Mouse (Mus musculus): ENCODE measurements around the gene Papss2.

Gene Papss2

DNA sequence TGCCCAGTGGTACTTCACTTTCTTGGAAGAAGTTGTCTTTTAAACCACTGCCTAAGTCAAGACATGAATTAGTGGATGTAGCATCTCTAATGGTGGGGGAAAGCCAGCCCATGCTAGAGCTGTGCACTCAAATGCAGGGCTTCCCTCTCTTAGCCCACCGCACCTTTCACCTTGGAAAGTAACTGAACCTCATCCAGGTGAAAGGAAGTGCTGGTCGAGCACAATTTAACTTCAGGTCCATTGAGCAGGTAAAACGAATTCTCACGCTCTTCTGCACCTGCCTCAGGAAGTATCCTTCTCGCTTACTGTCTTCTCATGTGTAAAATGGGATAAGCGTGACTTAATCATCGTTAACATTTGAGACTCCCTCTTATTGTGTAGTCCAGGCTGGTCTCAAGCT, 3.4 kb downstream of the Papss2 start:
- DNase-seq (ENCODE audit: low read depth in 2 of 2, low spot score in 2 of 2): no peak

- DNase-seq (ENCODE audit: low read depth in 2 of 2, low spot score in 2 of 2): no peak
These were observed 3.8 kb downstream of the Papss2 start for GRCm38 (mm10) chr19:32599436-32599835.

DNA sequence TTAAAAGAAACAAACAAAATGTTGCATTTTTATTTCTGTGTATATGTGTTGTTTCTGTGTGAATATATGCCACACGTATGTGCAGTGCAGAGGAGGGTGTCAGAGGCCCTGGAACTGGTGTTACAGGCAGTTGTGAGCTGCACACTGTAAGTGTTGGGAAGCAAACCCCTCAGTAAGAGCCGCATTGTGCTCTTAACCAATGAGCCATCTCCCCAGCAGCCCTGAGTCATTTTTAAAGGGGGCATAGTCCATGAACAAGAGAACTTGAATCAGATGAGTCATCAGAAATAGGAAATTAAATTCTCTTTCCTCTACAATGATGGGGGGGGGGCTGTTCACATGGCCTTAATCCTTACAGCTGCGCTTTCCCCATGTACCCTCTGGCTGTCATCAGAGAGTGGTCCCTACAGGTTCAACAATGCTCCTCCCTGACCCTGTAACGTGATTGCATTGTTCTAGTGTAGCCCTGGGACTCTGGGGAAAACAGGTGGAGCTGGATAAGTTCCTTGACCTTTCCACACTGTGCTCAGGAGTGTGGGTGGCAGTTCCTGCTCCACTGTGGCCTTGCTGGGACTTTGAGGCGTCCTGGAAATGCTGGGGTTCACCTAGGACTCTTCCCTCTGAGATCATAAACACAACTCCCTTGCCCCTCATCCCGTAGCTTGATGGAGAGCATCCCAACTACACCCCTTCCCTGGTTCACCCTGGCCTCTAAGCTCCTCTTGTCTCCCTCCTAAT, 5.6 kb downstream of the Papss2 start:
- no peak for DNase-seq (ENCODE audit: low read depth in 2 of 2, low spot score in 2 of 2)

GRCm38 (mm10) chr19:32603466-32603865, 7.9 kb downstream of the Papss2 start:
- DNase-seq (ENCODE audit: low read depth in 2 of 2, low spot score in 2 of 2): no peak

DNA sequence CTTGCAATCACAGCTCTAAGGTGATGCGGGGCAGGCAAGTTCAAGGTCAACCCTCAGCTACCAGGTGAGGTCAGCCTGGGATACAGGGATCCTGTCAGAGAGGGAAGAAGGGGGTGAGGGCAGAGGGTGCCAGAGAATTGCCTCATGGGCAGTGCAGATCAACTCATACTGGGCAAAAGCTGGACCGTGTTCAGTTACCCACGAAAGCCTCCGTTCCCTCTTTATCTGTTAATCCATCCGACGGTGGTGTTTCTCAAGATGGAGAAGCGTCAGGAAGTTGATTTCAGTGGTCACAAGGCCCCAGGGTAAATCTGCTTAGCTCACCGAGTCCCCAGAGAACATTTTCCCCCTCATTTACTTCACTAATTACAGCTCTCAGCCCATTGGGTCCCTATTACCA, 8.5 kb downstream of the Papss2 start:
- no peak for DNase-seq (ENCODE audit: low read depth in 2 of 2, low spot score in 2 of 2)

DNA sequence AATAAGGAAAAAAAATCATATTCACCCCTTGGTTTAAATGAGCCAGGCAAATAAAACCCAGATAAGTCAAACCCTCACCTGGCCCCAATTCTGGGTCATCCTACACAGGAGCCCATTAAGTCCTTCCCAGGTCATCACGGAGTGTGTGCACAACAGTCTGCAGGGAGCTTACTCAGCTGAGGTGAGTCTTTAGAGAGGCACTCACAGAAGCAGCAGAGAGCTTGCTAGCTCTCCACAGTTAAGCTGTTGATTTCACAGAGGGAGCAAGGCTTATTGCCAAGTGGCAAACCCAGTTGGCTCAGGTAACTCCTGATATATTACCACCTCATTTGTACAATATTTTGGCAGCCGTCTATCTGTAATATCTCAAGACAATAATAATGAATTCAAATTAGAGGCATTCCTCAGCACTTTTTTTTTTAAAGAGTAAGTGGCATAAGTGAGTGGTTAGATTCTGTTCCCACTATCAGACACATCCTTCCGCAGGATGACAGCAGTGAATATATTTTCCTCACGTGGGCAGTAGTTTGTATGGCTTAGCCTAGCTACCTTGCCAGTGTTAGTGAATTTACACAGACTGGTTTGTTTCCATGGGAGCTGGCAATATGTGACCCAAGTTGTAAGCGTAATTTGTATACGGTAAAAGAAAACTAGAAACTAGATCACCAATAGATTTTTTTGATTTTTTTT, 9.1 kb downstream of the Papss2 start:
- no peak for DNase-seq (ENCODE audit: low read depth in 2 of 2, low spot score in 2 of 2)

DNA sequence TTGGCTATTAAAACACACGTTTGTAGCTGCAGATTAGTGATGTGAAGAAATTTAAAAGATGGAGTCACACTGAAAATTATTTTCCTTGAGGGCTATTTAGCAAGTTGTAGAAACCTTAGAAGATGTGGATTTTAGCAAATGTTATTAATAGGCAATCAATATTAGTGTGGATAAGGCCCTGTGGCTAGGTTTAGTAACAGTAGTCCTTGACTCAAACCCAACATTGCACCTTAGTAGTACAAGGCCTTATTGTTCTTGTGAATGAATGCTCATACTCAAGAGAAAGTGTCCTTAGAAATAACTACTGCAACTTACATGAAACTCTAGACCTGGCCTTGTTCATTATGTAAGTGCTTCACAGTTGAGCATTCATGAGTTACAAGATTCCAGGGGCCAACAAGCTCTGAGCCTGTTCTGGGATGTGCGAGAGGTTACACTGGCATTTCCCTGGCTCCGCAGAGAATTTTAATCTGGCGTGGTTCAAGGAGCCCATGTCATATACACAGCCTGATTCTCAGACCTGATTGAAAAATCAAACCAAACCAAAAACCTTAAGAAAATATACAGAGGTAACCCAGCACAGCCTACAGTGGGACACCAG, 10.7 kb downstream of the Papss2 start:
- DNase-seq (ENCODE audit: low read depth in 2 of 2, low spot score in 2 of 2): no peak

DNA sequence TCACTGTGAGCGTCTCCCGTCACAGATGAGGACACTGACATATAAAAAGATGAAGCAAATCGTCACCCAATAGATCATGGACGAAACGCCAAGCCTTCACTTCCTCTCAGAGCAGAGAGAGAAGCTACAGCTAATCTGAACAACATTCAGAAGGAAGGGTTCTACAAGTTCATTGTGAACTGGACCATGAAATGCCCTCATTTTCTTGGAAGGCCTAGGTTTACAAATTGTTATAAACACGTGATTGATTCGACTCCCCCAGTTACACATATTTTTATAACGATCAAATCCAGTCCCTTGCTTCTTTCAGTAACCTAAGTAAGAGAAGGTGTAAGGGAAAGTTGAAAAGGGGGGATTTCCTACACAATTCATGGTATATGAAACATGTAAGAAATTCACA, 11.4 kb downstream of the Papss2 start:
- no peak for DNase-seq (ENCODE audit: low read depth in 2 of 2, low spot score in 2 of 2)

DNA sequence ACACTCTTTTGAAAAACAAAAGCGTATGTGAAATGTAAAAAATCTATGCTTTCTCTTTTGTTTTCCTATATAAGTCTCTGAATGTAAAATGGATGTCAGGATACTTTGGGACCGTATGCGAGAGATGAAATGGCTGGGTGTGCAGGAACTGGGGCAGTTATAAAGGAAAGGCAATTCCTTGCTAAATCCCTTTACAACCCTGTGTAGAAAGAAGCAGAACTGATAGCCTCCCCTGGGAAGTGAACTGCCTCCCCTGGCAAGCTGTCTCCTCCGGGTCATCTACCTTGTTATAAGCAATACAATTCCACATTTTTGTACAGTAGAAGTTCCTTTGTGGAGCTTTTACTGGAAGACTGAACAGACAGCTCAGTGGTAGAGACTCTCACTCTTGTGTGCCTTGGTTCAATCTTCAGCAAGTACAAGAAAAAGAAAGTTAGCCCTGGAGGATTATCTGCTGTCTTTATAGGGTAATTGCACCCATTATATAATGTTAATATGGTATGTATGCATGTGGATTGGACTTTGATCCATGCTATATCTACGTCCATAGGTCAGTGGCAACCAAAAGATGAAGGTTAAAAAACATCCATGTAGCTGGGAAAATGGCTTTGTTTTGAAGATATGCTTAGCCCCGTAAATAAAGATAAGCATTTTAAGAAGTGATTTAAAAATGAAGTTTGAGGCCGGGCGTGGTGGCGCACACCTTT, 15.9 kb downstream of the Papss2 start:
- DNase-seq (ENCODE audit: low read depth in 2 of 2, low spot score in 2 of 2): no peak

DNA sequence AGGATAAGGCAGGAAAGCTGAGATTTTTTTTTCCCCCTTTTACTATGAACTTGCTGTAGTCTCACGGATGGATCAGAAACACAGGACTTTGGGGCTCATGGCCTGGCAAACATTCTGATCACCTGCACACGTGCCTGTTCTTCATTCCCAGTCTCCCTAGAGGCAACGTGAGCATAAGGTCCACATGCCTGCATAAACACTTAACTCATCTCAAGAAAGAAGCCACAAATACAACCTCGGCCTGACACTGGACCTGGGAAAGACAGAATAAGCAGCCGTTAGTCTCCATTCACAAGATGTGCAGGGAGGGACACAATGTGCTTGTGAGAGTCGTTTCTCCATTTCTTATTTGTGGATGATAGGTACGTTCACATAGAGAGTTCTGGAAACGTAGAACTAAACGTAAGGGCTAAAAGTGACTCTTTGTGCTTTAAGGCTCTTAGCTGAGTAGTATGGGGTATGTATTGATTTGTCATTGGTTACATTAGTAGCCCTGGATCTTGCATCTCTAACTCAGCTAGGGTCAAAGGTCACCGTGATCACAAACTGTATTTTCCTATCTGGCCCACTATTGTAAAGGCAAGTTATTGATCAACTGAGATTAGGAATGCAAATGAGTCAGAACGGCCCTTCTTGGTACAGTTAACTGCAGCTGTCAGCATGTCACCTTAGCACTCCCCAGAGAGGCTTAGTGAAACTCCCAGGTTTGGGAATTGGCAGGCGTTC, 18.6 kb downstream of the Papss2 start:
- no peak for DNase-seq (ENCODE audit: low read depth in 2 of 2, low spot score in 2 of 2)

DNA sequence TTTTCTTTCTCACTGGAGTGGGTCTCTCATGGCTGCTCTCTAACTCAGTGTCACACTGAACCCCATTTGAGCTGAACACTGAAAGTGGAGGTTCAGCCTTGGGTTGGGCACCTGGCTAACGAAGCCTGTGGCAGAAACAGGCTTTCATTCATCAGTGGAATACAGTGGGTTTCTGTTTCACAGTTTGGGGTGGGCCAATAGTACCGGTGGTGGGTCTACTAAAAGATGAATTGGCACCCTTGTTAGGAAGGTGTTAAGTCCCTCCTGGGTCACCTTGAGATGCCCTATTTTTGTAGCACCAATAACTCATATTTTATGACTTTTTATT, 19.1 kb downstream of the Papss2 start:
- DNase-seq (ENCODE audit: low read depth in 2 of 2, low spot score in 2 of 2): no peak

DNA sequence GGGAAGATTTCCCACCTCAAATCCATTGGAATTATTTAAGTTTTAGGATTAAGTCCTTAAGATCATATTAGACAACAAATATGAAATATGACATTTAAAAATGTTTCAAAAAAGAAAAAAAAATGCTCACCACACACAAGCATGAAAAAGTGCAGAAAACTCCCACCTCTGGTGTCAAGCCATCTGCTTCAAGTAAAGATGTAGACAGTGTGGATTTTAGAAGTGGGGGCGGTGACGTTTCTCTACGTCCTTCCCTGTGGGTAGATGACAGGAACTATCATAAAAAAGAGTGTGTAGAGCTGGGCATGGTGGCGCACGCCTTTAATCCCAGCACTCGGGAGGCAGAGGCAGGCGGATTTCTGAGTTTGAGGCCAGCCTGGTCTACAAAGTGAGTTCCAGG, 21.1 kb downstream of the Papss2 start:
- no peak for DNase-seq (ENCODE audit: low read depth in 2 of 2, low spot score in 2 of 2)

DNA sequence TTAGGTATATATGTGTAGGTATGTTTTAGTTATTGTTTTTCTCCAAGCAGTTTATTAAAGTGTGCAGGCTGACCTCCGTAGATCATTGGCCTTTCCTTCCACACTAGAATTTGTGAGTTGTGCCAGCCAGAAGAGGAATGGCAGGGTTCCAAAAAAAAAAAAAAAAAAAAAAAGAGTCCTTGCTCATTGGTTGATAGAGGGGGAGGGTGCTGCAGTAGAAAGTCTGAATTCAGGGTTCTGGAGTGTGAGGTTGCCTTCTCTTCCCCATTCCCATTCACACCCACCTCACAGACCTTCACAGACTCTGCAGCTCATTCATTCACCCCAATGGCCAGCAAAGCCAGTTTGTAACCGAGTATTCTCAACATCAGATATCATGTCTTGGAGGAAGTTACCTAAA, 24.1 kb downstream of the Papss2 start:
- no peak for DNase-seq (ENCODE audit: low read depth in 2 of 2, low spot score in 2 of 2)

DNA sequence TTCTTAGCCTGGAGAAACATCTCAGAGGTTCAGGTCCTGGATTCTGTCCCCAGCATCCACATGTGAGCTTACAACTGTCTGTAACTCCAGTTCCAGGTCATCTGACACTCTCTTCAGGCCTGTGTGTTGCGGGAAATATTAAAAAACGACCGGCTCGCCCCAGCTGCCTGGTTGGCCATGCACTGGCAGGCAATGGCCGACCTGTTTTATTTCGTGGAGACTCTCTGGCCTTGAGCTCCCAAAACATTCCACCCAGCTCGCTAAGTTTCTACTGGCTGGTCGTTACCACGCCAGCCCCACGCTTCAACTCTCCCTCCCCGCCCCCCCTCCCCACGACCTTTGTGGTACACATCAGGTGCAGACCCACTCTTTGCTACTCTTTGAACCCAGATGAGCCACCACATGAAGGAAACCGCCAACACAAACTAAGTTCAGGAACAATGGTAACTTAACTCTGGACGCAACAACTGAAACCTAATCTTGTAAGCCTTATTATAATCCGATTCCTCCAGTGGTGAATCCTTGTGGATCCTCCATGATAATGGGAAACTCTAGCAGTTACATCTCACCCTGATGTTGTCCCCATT, 25.4 kb downstream of the Papss2 start:
- peak; percentile 2 to 46 for DNase-seq (ENCODE audit: low read depth in 2 of 2, low spot score in 2 of 2)

DNA sequence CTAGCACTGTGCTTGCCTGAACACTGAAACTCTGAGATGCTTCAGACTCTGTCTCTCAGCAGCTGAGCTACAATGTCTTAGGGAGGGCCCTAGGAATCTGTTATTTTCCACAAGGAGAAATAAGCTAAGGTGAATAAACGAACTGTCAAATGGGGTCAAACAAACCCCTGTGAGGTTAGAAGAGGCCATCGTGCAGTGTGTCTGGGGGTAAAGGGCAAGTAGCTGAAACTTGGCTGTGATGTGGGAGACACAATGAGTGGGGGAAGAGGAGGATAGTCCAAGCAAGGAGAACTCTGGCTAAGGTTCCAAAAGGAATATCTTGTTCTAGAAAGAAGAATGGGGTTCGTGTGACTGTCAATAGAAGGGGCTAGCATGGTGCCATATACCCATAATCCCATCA, 26.6 kb downstream of the Papss2 start:
- DNase-seq (ENCODE audit: low read depth in 2 of 2, low spot score in 2 of 2): no peak

DNA sequence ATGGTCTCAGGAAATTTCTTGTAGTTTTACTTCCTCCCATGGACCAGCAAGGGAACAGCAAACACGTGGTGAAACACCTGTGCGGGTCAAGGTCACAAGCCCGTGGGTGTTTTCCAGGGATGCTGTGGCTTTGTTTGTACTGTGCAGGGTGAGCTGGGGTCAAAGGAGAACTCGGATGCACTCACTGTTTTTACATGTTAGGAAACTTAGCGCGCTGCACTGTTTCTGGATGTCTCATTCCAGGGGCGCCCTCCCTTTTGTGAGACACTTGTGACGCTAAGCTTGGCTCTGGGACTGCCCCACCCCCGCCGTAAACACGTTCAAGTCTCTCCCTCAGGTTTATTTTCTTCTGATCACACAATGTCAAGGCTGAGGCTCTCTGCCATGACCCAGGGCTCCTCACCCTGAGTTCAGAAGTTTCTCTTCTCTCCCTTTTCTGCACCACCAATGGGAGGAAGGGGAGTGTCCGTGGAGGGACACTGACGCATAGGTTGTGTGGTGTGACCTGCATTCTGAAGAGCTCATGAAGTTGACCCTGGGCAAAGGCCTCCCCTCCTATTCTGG, 31.3 kb downstream of the Papss2 start:
- peak in 1 of 2 experiments; percentile 2 for DNase-seq (ENCODE audit: low read depth in 2 of 2, low spot score in 2 of 2)

- no peak for DNase-seq (ENCODE audit: low read depth in 2 of 2, low spot score in 2 of 2)
These were observed 32.0 kb downstream of the Papss2 start for GRCm38 (mm10) chr19:32627631-32628030.

- DNase-seq (ENCODE audit: low read depth in 2 of 2, low spot score in 2 of 2): no peak
These were observed 33.1 kb downstream of the Papss2 start for GRCm38 (mm10) chr19:32628572-32629132.

DNA sequence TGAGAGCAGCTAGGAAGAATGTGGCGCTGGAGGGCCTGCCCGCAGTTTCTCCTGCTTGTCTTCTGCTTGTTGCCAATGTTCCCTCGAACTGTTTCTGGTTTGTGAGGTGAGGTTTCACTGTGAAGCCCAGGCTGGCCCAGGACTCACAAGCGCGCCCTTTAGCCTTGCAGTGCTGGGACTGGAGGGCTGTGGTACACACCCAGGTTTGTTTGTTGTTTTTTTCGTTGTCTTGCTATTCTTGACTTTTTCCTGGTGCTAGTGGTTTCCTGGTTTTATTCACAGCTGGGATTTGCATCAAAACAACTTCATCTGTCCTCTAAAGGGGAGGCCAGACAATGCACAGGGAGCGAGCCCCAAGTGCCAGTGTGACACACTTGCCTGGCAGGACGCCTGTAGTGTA, 39.3 kb downstream of the Papss2 start:
- no peak for DNase-seq (ENCODE audit: low read depth in 2 of 2, low spot score in 2 of 2)
